Comparison of ENCODE assay signal across 11 mouse cellular contexts in the genomic region with DNA sequence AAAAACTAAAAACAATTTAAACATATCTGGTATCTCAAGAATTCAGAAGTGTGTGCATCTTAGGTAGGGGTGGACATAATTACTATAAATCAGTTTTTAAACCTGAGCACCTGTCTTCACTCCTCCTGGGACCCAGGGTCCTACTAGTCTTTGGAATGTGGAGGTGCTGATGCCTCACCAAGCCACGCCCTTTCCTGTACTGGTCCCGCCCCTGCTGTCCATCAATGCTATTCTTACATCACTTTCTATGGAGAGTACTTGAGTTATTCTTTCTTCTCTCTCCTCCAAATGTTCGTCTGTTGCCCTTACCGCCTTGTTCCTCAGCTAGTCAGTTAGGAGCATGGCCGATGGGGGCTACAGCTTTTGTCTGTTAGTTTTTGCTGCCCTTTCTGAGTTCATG. TPM values are rescaled to one million over a fixed set of nuclear protein-coding genes. Genes with fewer than 3 reads are reported as not detected.
A peak's percentile ranks its signal among the peaks of the same experiment; 100 is the strongest.
DNase-seq lines count a peak whose midpoint lies in the region; ATAC-seq and TF ChIP-seq lines count a peak whose summit lies in the region.
"Had no signal": no experiment of that assay in that cellular context is flagged by ENCODE, and none has a peak within 500 bp of the region (broad histone marks: within the 10 kb centered on the region; RNA-seq: fewer than 3 reads in every experiment).

No protein-coding gene starts in this region.

- H3K4me1 ChIP-seq in liver, embryonic 12.5 days: no peaks in the 10 kb centered on the region
- 0 out of 2 replicates have a peak, but pooled peaks cover 3% of the 10 kb centered on the region for H3K4me1 ChIP-seq in hindbrain, postnatal 0 days (ENCODE audit: insufficient read depth, low read length)

- no peaks in the 10 kb centered on the region for H3K36me3 ChIP-seq in liver, embryonic 12.5 days
- no peaks in the 10 kb centered on the region for H3K36me3 ChIP-seq in hindbrain, postnatal 0 days (ENCODE audit: insufficient read depth, low read length)
- H3K36me3 ChIP-seq: G1E had no signal

- H3K4me2 ChIP-seq in liver, embryonic 12.5 days: no peak overlapping the region
- H3K4me2 ChIP-seq in hindbrain, postnatal 0 days (ENCODE audit: low read depth, low read length): peak overlapping the region; percentile 70

- peak; percentile 26 for DNase-seq in cerebellum, adult 11 months
- DNase-seq in liver (peak; percentile 17), ZHBTc4 (ENCODE audit: low read depth, low spot score) (peak; percentile 76)
- DNase-seq in hindbrain, postnatal 0 days (ENCODE audit: low spot score): peak; percentile 41
- peak; percentile 14 for DNase-seq in mesoderm, embryonic 11.5 days (ENCODE audit: low read depth, low spot score)

- H3K27ac ChIP-seq in liver, embryonic 12.5 days: no peak overlapping the region
- no peak overlapping the region for H3K27ac ChIP-seq in hindbrain, postnatal 0 days

- no peak overlapping the region for H3K9ac ChIP-seq in liver, embryonic 12.5 days
- H3K9ac ChIP-seq in hindbrain, postnatal 0 days (replicated peaks; ENCODE audit: low read length): no peak overlapping the region

- no peak overlapping the region for H3K4me3 ChIP-seq in liver, embryonic 12.5 days
- peak overlapping the region; percentile 38; the same call in 1 of the 2 replicates for H3K4me3 ChIP-seq in hindbrain, postnatal 0 days (ENCODE audit: low read length)

- no peaks in the 10 kb centered on the region for H3K9me3 ChIP-seq in liver, embryonic 12.5 days (replicated peaks)
- H3K9me3 ChIP-seq in hindbrain, postnatal 0 days (ENCODE audit: low read length): no peaks in the 10 kb centered on the region
- H3K9me3 ChIP-seq: G1E had no signal

- WGBS in liver, embryonic 12.5 days (ENCODE audit: insufficient replicate concordance): 27% methylated on average over 5 of the region's 5 CpGs
- 35% methylated on average over 5 of the region's 5 CpGs for WGBS in hindbrain, postnatal 0 days

- ATAC-seq in cerebellum, adult (ENCODE audit: insufficient number of reproducible peaks, low FRiP score, low TSS enrichment): no peak
- ATAC-seq in liver, embryonic 12.5 days: no peak
- ATAC-seq in hindbrain, postnatal 0 days: no peak; the same call in 1 of the 2 replicates
- ATAC-seq in inflammation-experienced regulatory T-cells, adult 6 months: no peak

- TF ChIP-seq CTCF in hindbrain, postnatal 0 days (IDR thresholded peaks at IDR 0.05; ENCODE audit: low read depth): no peak

- peaks cover 45% of the 10 kb centered on the region for H3K27me3 ChIP-seq in liver, embryonic 12.5 days (replicated peaks)
- H3K27me3 ChIP-seq in hindbrain, postnatal 0 days (ENCODE audit: insufficient read depth, low read length): no peaks in the 10 kb centered on the region

RNA-seq across cellular contexts. Expression of gene Mucl3, which starts 7.1 kb away (rescaled TPM):
- 0.05 TPM in 1 of 2 replicates, not detected in the other for polyA plus RNA-seq in liver, embryonic 12.5 days (2016; fragmentation: Nextera tagmentation; extraction: Ambion mirVana)
- total RNA-seq in hindbrain, postnatal 0 days (2014; rRNA removed): 0.61 TPM in 1 of 2 replicates, not detected in the other
- 0.10 TPM in 1 of 2 replicates, not detected in the other for polyA plus RNA-seq in hindbrain, postnatal 0 days (2015; fragmentation: Nextera tagmentation; extraction: Ambion mirVana)
- under 1 TPM in 1 of 3 experiments, not detected in 2; 0.26 TPM for polyA plus RNA-seq in inflammation-experienced regulatory T-cells, adult 6 months (2017; shearing (Covaris generic))
- total RNA-seq: heart, postnatal 14 days had no signal
- polyA plus RNA-seq: G1E; neural tube, embryonic 14.5 days had no signal

RNA-seq across cellular contexts. Expression of gene Gm9573, which starts 9.9 kb away (rescaled TPM):
- polyA plus RNA-seq in liver, embryonic 12.5 days (2016; fragmentation: Nextera tagmentation; extraction: Ambion mirVana): not detected in 2 replicates
- not detected in 2 replicates for total RNA-seq in hindbrain, postnatal 0 days (2014; rRNA removed)
- not detected in 2 replicates for polyA plus RNA-seq in hindbrain, postnatal 0 days (2015; fragmentation: Nextera tagmentation; extraction: Ambion mirVana)
- polyA plus RNA-seq in inflammation-experienced regulatory T-cells, adult 6 months (2017; shearing (Covaris generic)): not detected
- total RNA-seq: heart, postnatal 14 days had no signal
- polyA plus RNA-seq: G1E; neural tube, embryonic 14.5 days had no signal

RNA-seq across cellular contexts. Expression of gene Vars2, which starts 31.0 kb away (rescaled TPM):
- 10.7 and 11.8 TPM in 2 replicates for polyA plus RNA-seq in liver, embryonic 12.5 days (2016; fragmentation: Nextera tagmentation; extraction: Ambion mirVana)
- 37.3 and 46.8 TPM in 2 replicates for total RNA-seq in hindbrain, postnatal 0 days (2014; rRNA removed)
- 12.6 and 14.8 TPM in 2 replicates for polyA plus RNA-seq in hindbrain, postnatal 0 days (2015; fragmentation: Nextera tagmentation; extraction: Ambion mirVana)
- polyA plus RNA-seq in inflammation-experienced regulatory T-cells, adult 6 months (2017; shearing (Covaris generic)): 10 to 100 TPM; 10.4 to 13.2 (median 12.7) TPM

RNA-seq across cellular contexts. Expression of gene Sfta2, which starts 35.0 kb away (rescaled TPM):
- polyA plus RNA-seq in liver, embryonic 12.5 days (2016; fragmentation: Nextera tagmentation; extraction: Ambion mirVana): not detected in 2 replicates
- not detected in 2 replicates for total RNA-seq in hindbrain, postnatal 0 days (2014; rRNA removed)
- not detected in 2 replicates for polyA plus RNA-seq in hindbrain, postnatal 0 days (2015; fragmentation: Nextera tagmentation; extraction: Ambion mirVana)
- not detected for polyA plus RNA-seq in inflammation-experienced regulatory T-cells, adult 6 months (2017; shearing (Covaris generic))
- total RNA-seq: G1E; heart, postnatal 14 days had no signal
- polyA plus RNA-seq: G1E; neural tube, embryonic 14.5 days had no signal

RNA-seq across cellular contexts. Expression of gene Gtf2h4, which starts 37.2 kb away (rescaled TPM):
- 38.3 and 44.0 TPM in 2 replicates for polyA plus RNA-seq in liver, embryonic 12.5 days (2016; fragmentation: Nextera tagmentation; extraction: Ambion mirVana)
- 26.1 and 27.2 TPM in 2 replicates for total RNA-seq in hindbrain, postnatal 0 days (2014; rRNA removed)
- polyA plus RNA-seq in hindbrain, postnatal 0 days (2015; fragmentation: Nextera tagmentation; extraction: Ambion mirVana): 18.6 and 21.3 TPM in 2 replicates
- polyA plus RNA-seq in inflammation-experienced regulatory T-cells, adult 6 months (2017; shearing (Covaris generic)): 10 to 100 TPM; 16.7 to 24.7 (median 17.9) TPM

Comparison
In these comparisons a context has a peak if more than half of its experiments do, and no peak if none do; other contexts are left out.
1. DNase-seq: peak in every context shown above with its lines; median percentile 76 in ZHBTc4; 41 in hindbrain, postnatal 0 days; 26 in cerebellum, adult 11 months; 17 in liver; 14 in mesoderm, embryonic 11.5 days.